Mouse (Mus musculus) kidney, postnatal 0 days (tissue): ENCODE results near the gene Gpx1. TPM values are rescaled to one million over a fixed set of nuclear protein-coding genes. Genes with fewer than 3 reads are reported as not detected.

ENCODE experiments used
- ATAC-seq: fragments of 200-750 bp; cut with Nextera tagmentation; replicated peaks from 2 replicates; pipeline ENCODE4 v1.8.0; 2017; ENCODE audit warnings: low read depth, moderate number of reproducible peaks, moderate TSS enrichment, moderate library complexity; ENCODE audit not compliant: low FRiP score
- DNase-seq: peaks from one replicate; pipeline ENCODE4 v3.0.0-alpha.2; 2016; ENCODE audit warnings: low spot score
- H3K27ac ChIP-seq: fragments of 300-500 bp; sonication (generic); 2 replicates; pipeline ENCODE4 v1.5.1; 2014; ENCODE audit warnings: mild to moderate bottlenecking
- H3K27me3 ChIP-seq: fragments of 300-500 bp; sonication (generic); 2 replicates; pipeline ENCODE4 v1.6.1; 2014; ENCODE audit warnings: low read length, mixed read lengths; ENCODE audit not compliant: insufficient read depth
- H3K36me3 ChIP-seq: fragments of 300-500 bp; sonication (generic); 2 replicates; pipeline ENCODE4 v1.6.1; 2014; ENCODE audit warnings: low read length, mixed read lengths; ENCODE audit not compliant: insufficient read depth
- H3K4me1 ChIP-seq: fragments of 300-500 bp; sonication (generic); replicated peaks from 2 replicates; pipeline ENCODE4 v1.6.1; 2014; ENCODE audit warnings: antibody characterized with exemption, low read length, mixed read lengths; ENCODE audit not compliant: insufficient read depth
- H3K4me2 ChIP-seq: fragments of 300-500 bp; sonication (generic); 2 replicates; pipeline ENCODE4 v1.6.1; 2014; ENCODE audit warnings: mild to moderate bottlenecking, low read length, moderate library complexity, mixed read lengths
- H3K4me3 ChIP-seq: fragments of 300-500 bp; sonication (generic); replicated peaks from 2 replicates; pipeline ENCODE4 v1.5.1; 2014; ENCODE audit warnings: low read depth, low read length
- H3K9ac ChIP-seq: fragments of 300-500 bp; sonication (generic); 2 replicates; pipeline ENCODE4 v1.6.1; 2014; ENCODE audit warnings: low read depth, low read length
- H3K9me3 ChIP-seq: fragments of 300-500 bp; sonication (generic); replicated peaks from 2 replicates; pipeline ENCODE4 v1.6.1; 2016; ENCODE audit warnings: low read length, inconsistent platforms, mixed read lengths
- CTCF ChIP-seq: IDR thresholded peaks from 2 replicates; pipeline ENCODE4 v1.5.1; 2016; ENCODE audit warnings: antibody characterized with exemption, low read depth, mild to moderate bottlenecking, moderate library complexity
- WGBS: fragments of 180-500 bp; shearing (Covaris S2); extraction: QIAGEN DNeasy Blood & Tissue Kit; methylation state at CpG from one replicate; pipeline ENCODE4 v1.1.7; 2014; 5-methylcytosine and 5-hydroxymethylcytosine counted together
- polyA plus RNA-seq: library from polyadenylated mRNA; unstranded; fragments of >200 nt; fragmentation: Nextera tagmentation; extraction: Ambion mirVana; gene quantifications from 2 replicates; pipeline ENCODE4 v1.2.1, GENCODE M21; 2015

Gene Gpx1
- 1,215 and 1,273 TPM in 2 replicates for polyA plus RNA-seq

GRCm38 (mm10) chr9:108338886-108339781 lies at the start of gene Gpx1:
TSS of gene Gpx1 (plus strand) at chr9:108338903.
- under 1% methylated on average over 49 of the region's 49 CpGs for whole genome bisulfite sequencing
- Histone ChIP-seq H3K4me2 (peak within 1 kb of the TSS; percentile 79), H3K27ac (peak within 1 kb of the TSS; percentile 98), H3K9ac (peak within 1 kb of the TSS; percentile 83), H3K36me3 (peaks cover 18% of the 10 kb centered on the region), H3K9me3 (no peaks in the 10 kb centered on the region), H3K27me3 (no peaks in the 10 kb centered on the region), H3K4me1 (peaks cover 21% of the 10 kb centered on the region), H3K4me3 (peak within 1 kb of the TSS; percentile 62)
- TF ChIP-seq CTCF = 0 out of 2 replicates have a peak, but pooled peaks have one; percentile 12
- ATAC-seq = peak; percentile 93
- DNase-seq = peak; percentile 99

- Histone ChIP-seq H3K27ac (no peak overlapping the region), H3K9me3 (no peaks in the 10 kb centered on the region), H3K4me1 (0 out of 2 replicates have a peak, but pooled peaks cover 3% of the 10 kb centered on the region), H3K36me3 (no peaks in the 10 kb centered on the region), H3K4me3 (no peak overlapping the region), H3K27me3 (no peaks in the 10 kb centered on the region), H3K4me2 (no peak overlapping the region), H3K9ac (no peak overlapping the region)
- ATAC-seq (no peak), DNase-seq (no peak)
- 59% methylated on average over 2 of the region's 2 CpGs for WGBS
- no peak for TF ChIP-seq CTCF
Measured at GRCm38 (mm10) chr9:108289347-108289746, 49.4 kb upstream of the Gpx1 start.

- Histone ChIP-seq H3K4me2 (peak within 1 kb of the TSS; percentile 74), H3K36me3 (no peaks in the 10 kb centered on the region), H3K4me1 (0 out of 2 replicates have a peak, but pooled peaks cover 3% of the 10 kb centered on the region), H3K4me3 (peak within 1 kb of the TSS; percentile 54), H3K27me3 (no peaks in the 10 kb centered on the region), H3K9ac (peak within 1 kb of the TSS; percentile 66), H3K27ac (peak within 1 kb of the TSS; percentile 73), H3K9me3 (no peaks in the 10 kb centered on the region)
- WGBS = under 1% methylated on average over 32 of the region's 32 CpGs
- ATAC-seq (peak; percentile 95), DNase-seq (peak; percentile 100)
- no peak for TF ChIP-seq CTCF
Measured at GRCm38 (mm10) chr9:108290016-108290750, 48.5 kb upstream of the Gpx1 start, which contains the start of gene Nicn1. TSS of gene Nicn1 (plus strand) at chr9:108290429.

- 40% methylated on average over 6 of the region's 6 CpGs for WGBS
- peak overlapping the region; percentile 44; the same call in 1 of the 2 replicates for H3K9ac ChIP-seq
- TF ChIP-seq CTCF = no peak
- DNase-seq (no peak), ATAC-seq (no peak)
- H3K4me3 ChIP-seq = peak overlapping the region; percentile 54
- H3K27ac ChIP-seq = no peak overlapping the region
- peak overlapping the region; percentile 74 for H3K4me2 ChIP-seq
- 0 out of 2 replicates have a peak, but pooled peaks cover 3% of the 10 kb centered on the region for H3K4me1 ChIP-seq
- no peaks in the 10 kb centered on the region for H3K9me3 ChIP-seq
- no peaks in the 10 kb centered on the region for H3K27me3 ChIP-seq
- H3K36me3 ChIP-seq = no peaks in the 10 kb centered on the region
Measured at GRCm38 (mm10) chr9:108290773-108291172, 47.9 kb upstream of the Gpx1 start.

- Histone ChIP-seq H3K4me3 (peak within 1 kb of the TSS; percentile 24; the same call in 1 of the 2 replicates), H3K27me3 (no peaks in the 10 kb centered on the region), H3K9ac (peak within 1 kb of the TSS; percentile 46), H3K4me1 (no peaks in the 10 kb centered on the region), H3K36me3 (no peaks in the 10 kb centered on the region), H3K4me2 (peak within 1 kb of the TSS; percentile 56), H3K9me3 (no peaks in the 10 kb centered on the region), H3K27ac (peak within 1 kb of the TSS; percentile 78)
- TF ChIP-seq CTCF = no peak; the same call in 1 of the 2 replicates
- WGBS = 23% methylated on average over 18 of the region's 18 CpGs
- DNase-seq (peak; percentile 75), ATAC-seq (peak; percentile 92)
Measured at GRCm38 (mm10) chr9:108296453-108297355, 42.0 kb upstream of the Gpx1 start, which contains the start of gene Amt. TSS of gene Amt (plus strand) at chr9:108296853.
